Mouse (Mus musculus) megakaryocyte-erythroid progenitor cell, adult 5-6 weeks (primary cell): ENCODE measurements around the gene Adamts20. TPM values are rescaled to one million over a fixed set of nuclear protein-coding genes. Genes with fewer than 3 reads are reported as not detected.
A peak's percentile ranks its signal among the peaks of the same experiment; 100 is the strongest.

Source experiments
- ATAC-seq: replicated peaks from 2 replicates; pipeline ENCODE4 v1.8.0; 2016; ENCODE audit warnings: mild to moderate bottlenecking, inconsistent platforms; ENCODE audit not compliant: severe bottlenecking, poor library complexity, low FRiP score, low TSS enrichment
- total RNA-seq, 2 experiments: library from RNA; stranded (forward) in 1 of 2; stranded (reverse) in 1 of 2; fragments of 200-1000, 215-1000 nt in 1 of 2; fragments of >200 nt in 1 of 2; fragmentation: Nextera tagmentation in 1 of 2; gene quantifications; 2 replicates each; pipeline ENCODE4 v1.2.3; 2014 to 2017

Gene Adamts20
- total RNA-seq, 2 experiments from 2014 or later = not detected

- peak; percentile 94 for ATAC-seq
These were observed 12.4 kb downstream of the Adamts20 start for GRCm38 (mm10) chr15:94452848-94453247.

- no peak for ATAC-seq
These were observed 13.6 kb downstream of the Adamts20 start for GRCm38 (mm10) chr15:94451600-94451999.

- peak; percentile 87 for ATAC-seq
These were observed 20.6 kb downstream of the Adamts20 start for GRCm38 (mm10) chr15:94444437-94445136.

- ATAC-seq = no peak
These were observed 21.2 kb downstream of the Adamts20 start for GRCm38 (mm10) chr15:94444043-94444436.

- no peak for ATAC-seq
These were observed 22.2 kb downstream of the Adamts20 start for GRCm38 (mm10) chr15:94443025-94443424.

- ATAC-seq = no peak
These were observed 29.7 kb downstream of the Adamts20 start for GRCm38 (mm10) chr15:94435532-94435931.

- no peak for ATAC-seq
These were observed 34.4 kb downstream of the Adamts20 start for GRCm38 (mm10) chr15:94430681-94431405.

GRCm38 (mm10) chr15:94428726-94429125 lies 36.5 kb downstream of the Adamts20 start:
- no peak for ATAC-seq

- no peak for ATAC-seq
These were observed 37.6 kb downstream of the Adamts20 start for GRCm38 (mm10) chr15:94427482-94428214.

- no peak for ATAC-seq
These were observed 44.7 kb downstream of the Adamts20 start for GRCm38 (mm10) chr15:94420526-94420925.

- ATAC-seq = no peak
These were observed 46.1 kb downstream of the Adamts20 start for GRCm38 (mm10) chr15:94419167-94419566.

GRCm38 (mm10) chr15:94418427-94418826 lies 46.8 kb downstream of the Adamts20 start:
- no peak for ATAC-seq

GRCm38 (mm10) chr15:94417216-94418155 lies 47.7 kb downstream of the Adamts20 start:
- no peak for ATAC-seq

- no peak for ATAC-seq
These were observed 55.4 kb downstream of the Adamts20 start for GRCm38 (mm10) chr15:94409832-94410231.

- ATAC-seq = no peak
These were observed 58.9 kb downstream of the Adamts20 start for GRCm38 (mm10) chr15:94406364-94406763.

GRCm38 (mm10) chr15:94404071-94404545 lies 61.1 kb downstream of the Adamts20 start:
- peak; percentile 67 for ATAC-seq

- no peak for ATAC-seq
These were observed 61.7 kb downstream of the Adamts20 start for GRCm38 (mm10) chr15:94403461-94404070.

GRCm38 (mm10) chr15:94403018-94403417 lies 62.2 kb downstream of the Adamts20 start:
- ATAC-seq = no peak

GRCm38 (mm10) chr15:94392737-94393136 lies 72.5 kb downstream of the Adamts20 start:
- ATAC-seq = no peak
